ENCODE assay signal across 24 mouse cellular contexts in the genomic region with DNA sequence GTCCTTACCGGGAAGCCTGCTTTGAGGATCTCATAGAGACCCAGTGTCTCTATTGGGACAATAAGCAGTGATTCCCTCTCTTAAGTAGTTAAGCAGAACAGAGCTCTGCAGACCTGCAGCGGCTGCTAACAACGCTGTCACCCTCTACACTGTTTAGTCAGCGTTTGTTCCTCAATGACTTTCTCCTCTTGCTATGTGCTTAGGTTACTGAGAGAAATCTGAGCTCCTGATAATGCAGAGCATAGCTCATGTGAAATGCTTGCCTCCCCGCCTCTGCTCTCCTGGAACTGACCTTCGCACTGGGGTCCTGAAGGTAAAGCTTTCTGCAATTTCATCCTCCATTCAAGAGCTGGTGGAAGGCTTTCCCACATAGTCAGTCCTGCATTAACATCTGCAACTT.
DNase-seq lines count a peak whose midpoint lies in the region; ATAC-seq lines count a peak whose summit lies in the region.
"Had no signal": no experiment of that assay in that cellular context is flagged by ENCODE, and none has a peak within 500 bp of the region (broad histone marks: within the 10 kb centered on the region; RNA-seq: fewer than 3 reads in every experiment).

No protein-coding gene starts in this region.

- H3K27me3 ChIP-seq in kidney, embryonic 16.5 days (ENCODE audit: insufficient read depth, low read length): no peaks in the 10 kb centered on the region
- no peaks in the 10 kb centered on the region for H3K27me3 ChIP-seq in midbrain, embryonic 15.5 days (replicated peaks)
- H3K27me3 ChIP-seq in midbrain, embryonic 16.5 days (ENCODE audit: control insufficient read depth, insufficient read depth, low read depth, low read length): no peaks in the 10 kb centered on the region
- H3K27me3 ChIP-seq in neural tube, embryonic 15.5 days (replicated peaks): no peaks in the 10 kb centered on the region
- H3K27me3 ChIP-seq: forebrain, embryonic 13.5 days; heart, embryonic 15.5 days; liver, embryonic 12.5 days; megakaryocyte, embryonic 14.5 days; stomach, embryonic 15.5 days had no signal

- no peak overlapping the region for H3K4me3 ChIP-seq in kidney, embryonic 16.5 days (ENCODE audit: low read length)
- no peak overlapping the region for H3K4me3 ChIP-seq in midbrain, embryonic 15.5 days
- no peak overlapping the region for H3K4me3 ChIP-seq in midbrain, embryonic 16.5 days (ENCODE audit: low read depth, low read length)
- no peak overlapping the region for H3K4me3 ChIP-seq in neural tube, embryonic 15.5 days (replicated peaks)
- H3K4me3 ChIP-seq: forebrain, embryonic 13.5 days; heart, embryonic 15.5 days; left cerebral cortex, adult 2 months; liver, embryonic 12.5 days; megakaryocyte, embryonic 14.5 days; stomach, embryonic 15.5 days had no signal

- WGBS in kidney, embryonic 16.5 days: 14% methylated on average over 6 of the region's 6 CpGs
- 61% methylated on average over 6 of the region's 6 CpGs for WGBS in midbrain, embryonic 15.5 days
- 55% methylated on average over 6 of the region's 6 CpGs for WGBS in midbrain, embryonic 16.5 days
- 47% methylated on average over 6 of the region's 6 CpGs for WGBS in neural tube, embryonic 15.5 days

- peak; percentile 66 for ATAC-seq in kidney, embryonic 16.5 days (ENCODE audit: low FRiP score, low TSS enrichment)
- 0 out of 2 replicates have a peak, but pooled peaks have one; percentile 45 for ATAC-seq in midbrain, embryonic 15.5 days (replicated peaks)
- ATAC-seq in midbrain, embryonic 16.5 days: no peak
- 0 out of 2 replicates have a peak, but pooled peaks have one; percentile 31 for ATAC-seq in neural tube, embryonic 15.5 days (ENCODE audit: low FRiP score)
- ATAC-seq: CD4-positive, CD25-positive, alpha-beta regulatory T cell, adult 4 months; forebrain, embryonic 13.5 days; intestine, embryonic 16.5 days; liver, embryonic 12.5 days; liver, postnatal 0 days had no signal

- no peak for DNase-seq in kidney, adult 9 months
- peak; percentile 27 for DNase-seq in embryo, embryonic 11 days
- DNase-seq in gastrocnemius, postnatal 4 days (ENCODE audit: low spot score in 2 of 2): no peak
- DNase-seq in adrenal gland, postnatal 4 days (ENCODE audit: low spot score in 2 of 2): no peak
- DNase-seq: adrenal gland, postnatal 25 days; cerebellum, adult 2 months; cerebellum, postnatal 25 days; gastrocnemius, postnatal 10 days; kidney, postnatal 14 days; liver, postnatal 0 days; lung, postnatal 36 days; right cerebral cortex, postnatal 25 days had no signal

- H3K27ac ChIP-seq in kidney, embryonic 16.5 days (ENCODE audit: low read length): no peak overlapping the region
- no peak overlapping the region for H3K27ac ChIP-seq in midbrain, embryonic 15.5 days
- H3K27ac ChIP-seq in midbrain, embryonic 16.5 days (ENCODE audit: low read length): no peak overlapping the region
- H3K27ac ChIP-seq in neural tube, embryonic 15.5 days (replicated peaks): no peak overlapping the region
- H3K27ac ChIP-seq: forebrain, embryonic 13.5 days; heart, embryonic 15.5 days; left cerebral cortex, adult 2 months; liver, embryonic 12.5 days; stomach, embryonic 15.5 days had no signal

- H3K9ac ChIP-seq in kidney, embryonic 16.5 days (replicated peaks; ENCODE audit: low read length): no peak overlapping the region
- no peak overlapping the region for H3K9ac ChIP-seq in midbrain, embryonic 15.5 days
- no peak overlapping the region for H3K9ac ChIP-seq in midbrain, embryonic 16.5 days (ENCODE audit: low read depth, low read length)
- no peak overlapping the region for H3K9ac ChIP-seq in neural tube, embryonic 15.5 days (replicated peaks)
- H3K9ac ChIP-seq: forebrain, embryonic 13.5 days; heart, embryonic 15.5 days; liver, embryonic 12.5 days; liver, postnatal 0 days; stomach, embryonic 15.5 days had no signal

- H3K9me3 ChIP-seq in kidney, embryonic 16.5 days (ENCODE audit: low read length): no peaks in the 10 kb centered on the region
- no peaks in the 10 kb centered on the region for H3K9me3 ChIP-seq in midbrain, embryonic 15.5 days
- no peaks in the 10 kb centered on the region for H3K9me3 ChIP-seq in midbrain, embryonic 16.5 days (replicated peaks; ENCODE audit: control insufficient read depth, low read length, poor library complexity, severe bottlenecking)
- H3K9me3 ChIP-seq in neural tube, embryonic 15.5 days (replicated peaks): no peaks in the 10 kb centered on the region
- H3K9me3 ChIP-seq: forebrain, embryonic 13.5 days; heart, embryonic 15.5 days; liver, embryonic 12.5 days; stomach, embryonic 15.5 days had no signal

- no peaks in the 10 kb centered on the region for H3K4me1 ChIP-seq in kidney, embryonic 16.5 days (ENCODE audit: insufficient read depth, low read length)
- H3K4me1 ChIP-seq in midbrain, embryonic 15.5 days: peaks cover 4% of the 10 kb centered on the region; the same call in 1 of the 2 replicates
- H3K4me1 ChIP-seq in midbrain, embryonic 16.5 days (ENCODE audit: control insufficient read depth, insufficient read depth, low read length): peaks cover 2% of the 10 kb centered on the region
- H3K4me1 ChIP-seq in neural tube, embryonic 15.5 days: no peaks in the 10 kb centered on the region
- H3K4me1 ChIP-seq: forebrain, embryonic 13.5 days; heart, embryonic 15.5 days; liver, embryonic 12.5 days; megakaryocyte, embryonic 14.5 days had no signal

- H3K4me2 ChIP-seq in kidney, embryonic 16.5 days (replicated peaks; ENCODE audit: low read depth, low read length): no peak overlapping the region
- no peak overlapping the region for H3K4me2 ChIP-seq in midbrain, embryonic 15.5 days
- H3K4me2 ChIP-seq in midbrain, embryonic 16.5 days (ENCODE audit: low read length): no peak overlapping the region
- H3K4me2 ChIP-seq in neural tube, embryonic 15.5 days: no peak overlapping the region
- H3K4me2 ChIP-seq: forebrain, embryonic 13.5 days; heart, embryonic 15.5 days; liver, embryonic 12.5 days; stomach, embryonic 15.5 days had no signal

- H3K36me3 ChIP-seq in kidney, embryonic 16.5 days (ENCODE audit: insufficient read depth, low read length): no peaks in the 10 kb centered on the region
- H3K36me3 ChIP-seq in midbrain, embryonic 15.5 days (replicated peaks): no peaks in the 10 kb centered on the region
- no peaks in the 10 kb centered on the region for H3K36me3 ChIP-seq in midbrain, embryonic 16.5 days (ENCODE audit: control insufficient read depth, insufficient read depth, low read length)
- H3K36me3 ChIP-seq in neural tube, embryonic 15.5 days: no peaks in the 10 kb centered on the region
- H3K36me3 ChIP-seq: heart, embryonic 15.5 days; liver, embryonic 12.5 days; stomach, embryonic 15.5 days had no signal
